Mouse (Mus musculus) bone marrow, adult 2 months (tissue): ENCODE data around the gene Gstt1. TPM values are rescaled to one million over a fixed set of nuclear protein-coding genes. Genes with fewer than 3 reads are reported as not detected.

Experiments used
- H3K27ac ChIP-seq: fragments of 200-500 bp; 2 replicates; pipeline ENCODE4 v1.5.1; 2012; ENCODE audit warnings: low read depth, mild to moderate bottlenecking, control low read depth, inconsistent platforms, low read length; ENCODE audit not compliant: control insufficient read depth, poor library complexity, insufficient read depth
- H3K4me1 ChIP-seq: fragments of 200-500 bp; 2 replicates; pipeline ENCODE4 v1.6.1; 2011; ENCODE audit warnings: low read length; ENCODE audit not compliant: control insufficient read depth, insufficient read depth
- H3K4me3 ChIP-seq: fragments of 200-500 bp; replicated peaks from 2 replicates; pipeline ENCODE3; 2011; ENCODE audit warnings: mild to moderate bottlenecking, low read depth, low read length, control low read depth; ENCODE audit not compliant: control insufficient read depth
- CTCF ChIP-seq: fragments of 200-500 bp; IDR thresholded peaks from 2 replicates; pipeline ENCODE4 v1.5.1; 2011; ENCODE audit warnings: low read length, control low read depth; ENCODE audit not compliant: control insufficient read depth, insufficient read depth
- POLR2A ChIP-seq: fragments of 200-500 bp; IDR thresholded peaks from 2 replicates; pipeline ENCODE4 v1.6.1; 2011; ENCODE audit warnings: low read depth, mild to moderate bottlenecking, control low read depth, low read length, borderline replicate concordance; ENCODE audit not compliant: control insufficient read depth
- WGBS: fragments of 180-500 bp; shearing (Covaris S2); methylation state at CpG from one replicate; pipeline ENCODE4 v1.1.7; 2018; 5-methylcytosine and 5-hydroxymethylcytosine counted together
- polyA plus RNA-seq: library from polyadenylated mRNA; stranded (reverse); fragments of >200 nt; gene quantifications from 2 replicates; pipeline ENCODE4 v1.2.4, GENCODE M21; 2011; ENCODE audit warnings: low replicate concordance; ENCODE audit not compliant: missing spikeins, insufficient read depth, insufficient read length

Gstt1 gene
- polyA plus RNA-seq, 1 experiment: 22.5 TPM

GRCm38 (mm10) chr10:75834721-75835120, 36.3 kb upstream of the Gstt1 start:
- H3K4me1 ChIP-seq: no peaks in the 10 kb centered on the region; the same call in 1 of the 2 replicates
- H3K4me3 ChIP-seq: peak overlapping the region; percentile 61
- peak overlapping the region; percentile 35 for H3K27ac ChIP-seq
- TF ChIP-seq POLR2A (no peak), CTCF (no peak)
- 2% methylated on average over 9 of the region's 9 CpGs for WGBS

GRCm38 (mm10) chr10:75834250-75834649, 35.9 kb upstream of the Gstt1 start:
- peak; percentile 59; the same call in 1 of the 2 replicates for TF ChIP-seq POLR2A
- no peak for TF ChIP-seq CTCF
- peak overlapping the region; percentile 61 for H3K4me3 ChIP-seq
- no peaks in the 10 kb centered on the region; the same call in 1 of the 2 replicates for H3K4me1 ChIP-seq
- under 1% methylated on average over 21 of the region's 21 CpGs for WGBS
- H3K27ac ChIP-seq: peak overlapping the region; percentile 35

DNA sequence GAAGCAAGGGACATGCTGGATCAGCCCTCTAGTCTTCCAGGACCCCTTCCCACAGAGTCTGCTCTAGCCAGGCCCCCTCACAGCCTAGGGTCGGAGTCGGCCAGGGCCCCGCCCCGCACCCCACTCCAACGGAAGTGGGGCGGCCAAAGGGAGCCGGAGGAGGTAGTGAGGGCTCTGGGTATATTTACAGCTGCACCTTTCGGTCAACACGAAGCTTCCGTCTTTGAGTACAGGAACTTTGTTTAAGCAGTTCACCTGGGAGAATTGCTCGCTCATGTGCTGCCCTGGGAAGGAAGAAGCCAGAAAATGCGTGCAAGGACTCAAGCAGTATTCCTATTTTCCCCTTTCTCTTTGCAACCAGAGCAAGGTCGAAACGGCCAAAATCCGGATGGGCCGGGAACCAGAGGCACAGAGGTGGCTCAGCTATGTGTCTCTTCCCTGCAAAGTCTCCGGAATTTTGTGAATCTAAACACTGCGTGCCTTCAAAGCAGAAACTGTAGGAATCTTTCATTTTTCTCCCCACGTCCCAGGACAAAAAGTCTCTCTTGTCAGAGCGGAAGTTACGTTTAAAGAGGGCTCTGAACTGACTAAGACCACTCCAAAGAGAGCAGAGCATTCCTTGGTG, 35.2 kb upstream of the Gstt1 start:
- H3K4me3 ChIP-seq: peak overlapping the region; percentile 23
- no peak for TF ChIP-seq CTCF
- TF ChIP-seq POLR2A: no peak
- no peaks in the 10 kb centered on the region; the same call in 1 of the 2 replicates for H3K4me1 ChIP-seq
- WGBS: 9% methylated on average over 21 of the region's 21 CpGs
- 0 out of 2 replicates have a peak overlapping the region, but pooled peaks have one; percentile 12 for H3K27ac ChIP-seq

GRCm38 (mm10) chr10:75832272-75832895, 34.0 kb upstream of the Gstt1 start:
- WGBS: 65% methylated on average over 13 of the region's 13 CpGs
- Histone ChIP-seq H3K27ac (no peak overlapping the region), H3K4me1 (no peaks in the 10 kb centered on the region; the same call in 1 of the 2 replicates), H3K4me3 (no peak overlapping the region)
- TF ChIP-seq POLR2A (no peak), CTCF (peak; percentile 84)

- TF ChIP-seq CTCF (no peak), POLR2A (no peak)
- no peak overlapping the region for H3K27ac ChIP-seq
- no peaks in the 10 kb centered on the region; the same call in 1 of the 2 replicates for H3K4me1 ChIP-seq
- WGBS: 64% methylated on average over 2 of the region's 2 CpGs
- no peak overlapping the region for H3K4me3 ChIP-seq
These were observed 31.9 kb upstream of the Gstt1 start for GRCm38 (mm10) chr10:75830275-75830670.

DNA sequence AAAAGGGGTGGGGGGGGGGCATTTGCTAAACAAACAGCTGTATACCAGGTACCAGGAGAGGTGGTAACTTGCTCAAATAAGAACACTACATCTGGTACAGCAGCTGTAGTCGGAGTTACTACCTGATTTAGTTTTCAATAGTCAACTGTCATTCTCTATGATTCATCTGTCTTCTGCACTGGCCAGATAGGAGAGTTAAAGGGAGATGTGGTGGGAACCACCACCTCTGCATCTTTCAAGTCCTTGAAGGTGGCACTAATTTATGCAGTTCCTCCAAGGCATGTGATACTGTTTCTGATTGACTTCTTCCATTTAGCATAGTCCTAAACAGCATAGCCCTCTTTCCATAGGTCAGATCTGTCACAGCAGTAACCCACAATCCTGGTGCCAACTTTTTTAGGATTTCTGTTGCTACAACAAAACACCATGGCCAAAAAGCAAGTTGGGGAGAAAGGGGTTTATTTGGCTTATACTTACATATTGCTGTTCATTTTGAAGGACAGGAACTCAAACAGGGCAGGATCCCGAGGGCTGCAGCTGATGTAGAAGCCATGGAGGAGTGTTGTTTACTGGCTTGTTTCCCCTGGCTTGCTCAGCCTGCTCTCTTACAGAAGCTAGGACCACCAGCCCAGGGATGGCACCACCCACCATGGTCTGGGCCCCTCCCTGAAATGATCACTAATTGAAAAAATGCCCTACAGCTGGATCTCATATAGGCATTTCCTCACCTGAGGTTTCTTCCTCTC, 31.3 kb upstream of the Gstt1 start:
- H3K4me3 ChIP-seq: no peak overlapping the region
- TF ChIP-seq CTCF (no peak), POLR2A (no peak)
- no peak overlapping the region for H3K27ac ChIP-seq
- 66% methylated on average over 2 of the region's 2 CpGs for WGBS
- H3K4me1 ChIP-seq: no peaks in the 10 kb centered on the region; the same call in 1 of the 2 replicates

- TF ChIP-seq CTCF (no peak), POLR2A (no peak)
- Histone ChIP-seq H3K27ac (no peak overlapping the region), H3K4me1 (no peaks in the 10 kb centered on the region; the same call in 1 of the 2 replicates), H3K4me3 (no peak overlapping the region)
These were observed 30.1 kb upstream of the Gstt1 start for GRCm38 (mm10) chr10:75828500-75828931.
